Mouse (Mus musculus) liver, embryonic 14.5 days (tissue): ENCODE measurements around the gene Pde4d. TPM values are rescaled to one million over a fixed set of nuclear protein-coding genes. Genes with fewer than 3 reads are reported as not detected.

Experiments used
- ATAC-seq: fragments of 200-750 bp; cut with Nextera tagmentation; 2 replicates; pipeline ENCODE4 v1.8.0; 2017; ENCODE audit warnings: moderate number of reproducible peaks, mild to moderate bottlenecking, moderate library complexity; ENCODE audit not compliant: insufficient read depth
- DNase-seq, 3 experiments: peaks; one replicate each; pipeline ENCODE4 v3.0.0-alpha.2; 2012 to 2013; ENCODE audit warnings: low read depth in 3 of 3, low spot score in 3 of 3
- H3K27ac ChIP-seq: fragments of 300-500 bp; sonication (generic); 2 replicates; pipeline ENCODE4 v1.5.1; 2014; ENCODE audit warnings: moderate library complexity, mild to moderate bottlenecking, control low read depth, inconsistent platforms
- H3K27me3 ChIP-seq: fragments of 300-500 bp; sonication (generic); 2 replicates; pipeline ENCODE4 v1.6.1; 2014; ENCODE audit warnings: mild to moderate bottlenecking, low read length, moderate library complexity; ENCODE audit not compliant: control insufficient read depth, insufficient read depth
- H3K36me3 ChIP-seq: fragments of 300-500 bp; sonication (generic); replicated peaks from 2 replicates; pipeline ENCODE4 v1.6.1; 2014; ENCODE audit warnings: low read depth; ENCODE audit not compliant: control insufficient read depth, insufficient read depth
- H3K4me1 ChIP-seq, 2 experiments: fragments of 200-500 bp in 1 of 2; fragments of 300-500 bp in 1 of 2; sonication (generic) in 1 of 2; replicated peaks; 2 replicates each; pipeline ENCODE4 v1.6.1; 2012 to 2014; ENCODE audit warnings: antibody characterized with exemption in 1 of 2, inconsistent platforms in 1 of 2, low read length in 1 of 2; ENCODE audit not compliant: control insufficient read depth in 2 of 2, insufficient read depth in 2 of 2
- H3K4me2 ChIP-seq: fragments of 300-500 bp; sonication (generic); 2 replicates; pipeline ENCODE4 v1.6.1; 2014; ENCODE audit warnings: low read depth, mild to moderate bottlenecking, control low read depth, moderate library complexity
- H3K4me3 ChIP-seq, 2 experiments: fragments of 200-500 bp in 1 of 2; fragments of 300-500 bp in 1 of 2; sonication (generic) in 1 of 2; 2 replicates each; pipeline ENCODE4 v1.5.1; 2012 to 2014; ENCODE audit warnings: low read depth in 2 of 2, low read length in 2 of 2, mild to moderate bottlenecking in 2 of 2, control low read depth in 1 of 2, inconsistent platforms in 1 of 2, moderate library complexity in 1 of 2; ENCODE audit not compliant: insufficient read depth in 1 of 2
- H3K9ac ChIP-seq: fragments of 300-500 bp; sonication (generic); replicated peaks from 2 replicates; pipeline ENCODE4 v1.6.1; 2014; ENCODE audit warnings: mild to moderate bottlenecking, control low read depth, moderate library complexity
- H3K9me3 ChIP-seq: fragments of 300-500 bp; sonication (generic); 2 replicates; pipeline ENCODE4 v1.6.1; 2016; ENCODE audit warnings: low read length, mixed read lengths; ENCODE audit not compliant: control insufficient read depth
- CTCF ChIP-seq: IDR thresholded peaks from 2 replicates; pipeline ENCODE4 v1.5.1; 2016; ENCODE audit warnings: antibody characterized with exemption, low read depth, control low read depth
- EP300 ChIP-seq: IDR thresholded peaks from 2 replicates; pipeline ENCODE4 v1.6.1; 2016; ENCODE audit warnings: antibody characterized with exemption, low read depth
- WGBS: fragments of 180-500 bp; shearing (Covaris S2); extraction: QIAGEN DNeasy Blood & Tissue Kit; methylation state at CpG from one replicate; pipeline ENCODE4 v1.1.7; 2014; ENCODE audit not compliant: insufficient replicate concordance; 5-methylcytosine and 5-hydroxymethylcytosine counted together
- polyA plus RNA-seq, 2 experiments: library from polyadenylated mRNA; depleted of rRNA in 1 of 2; stranded (reverse) in 1 of 2; unstranded in 1 of 2; fragments of >200 nt; fragmentation: Nextera tagmentation in 1 of 2; extraction: Ambion mirVana in 1 of 2; gene quantifications; 2 replicates each; pipeline versions ENCODE4 v1.2.1 to v1.2.3; 2012 to 2014

Gene Pde4d
- polyA plus RNA-seq, 2 experiments: 4.9 to 8.6 TPM

DNA sequence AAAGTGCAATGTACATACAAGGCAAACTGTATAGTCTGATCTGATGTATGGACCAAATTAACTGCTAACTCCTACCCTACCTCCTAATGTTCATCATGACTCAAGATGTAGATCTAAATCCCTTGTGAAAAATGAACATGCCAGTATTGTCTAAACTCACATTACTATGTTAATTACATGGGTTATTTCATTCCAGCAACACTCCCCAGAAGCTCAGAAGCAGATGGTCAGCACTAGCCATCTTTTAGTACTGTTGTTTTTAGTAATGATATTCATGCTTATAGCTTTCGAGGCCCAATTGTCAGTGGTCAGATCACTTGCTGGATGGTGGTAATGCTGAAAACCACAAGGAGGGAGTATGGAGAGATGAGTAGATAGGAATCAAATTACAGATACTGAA lies 1127.0 kb downstream of the Pde4d start:
- 42% methylated on average over 1 of the region's 1 CpGs for WGBS
- H3K4me2 ChIP-seq: no peak overlapping the region
- TF ChIP-seq EP300: no peak
- no peak for TF ChIP-seq CTCF
- H3K27me3 ChIP-seq: no peaks in the 10 kb centered on the region
- ATAC-seq (no peak), DNase-seq (no peak)
- no peaks in the 10 kb centered on the region for H3K36me3 ChIP-seq
- H3K9ac ChIP-seq: no peak overlapping the region
- no peak overlapping the region for H3K4me3 ChIP-seq
- H3K27ac ChIP-seq: no peak overlapping the region
- H3K9me3 ChIP-seq: no peaks in the 10 kb centered on the region
- no peaks in the 10 kb centered on the region for H3K4me1 ChIP-seq

DNA sequence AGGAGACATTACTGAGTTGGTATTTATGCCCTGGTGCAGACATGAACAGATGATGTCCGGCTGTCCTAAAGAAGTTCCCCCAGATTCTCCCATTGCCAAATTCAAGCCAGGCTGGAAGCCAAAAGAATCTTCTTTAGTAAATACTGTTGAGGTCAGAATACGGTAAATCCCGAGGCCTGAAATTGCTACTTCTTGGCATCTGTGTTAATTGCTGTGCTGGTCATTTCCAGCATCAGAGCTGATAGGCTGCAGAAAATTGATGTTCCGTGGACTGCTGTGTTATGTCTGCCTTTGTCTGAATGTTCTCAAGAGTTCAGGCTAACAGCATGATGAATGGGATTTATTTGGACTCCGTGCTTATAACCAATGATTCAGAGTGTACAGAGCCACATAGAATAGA lies 1127.7 kb downstream of the Pde4d start:
- Histone ChIP-seq H3K9me3 (no peaks in the 10 kb centered on the region), H3K4me3 (no peak overlapping the region), H3K9ac (no peak overlapping the region), H3K4me1 (no peaks in the 10 kb centered on the region), H3K27me3 (no peaks in the 10 kb centered on the region), H3K36me3 (no peaks in the 10 kb centered on the region), H3K4me2 (no peak overlapping the region), H3K27ac (no peak overlapping the region)
- WGBS: 67% methylated on average over 5 of the region's 5 CpGs
- DNase-seq (no peak), ATAC-seq (no peak)
- TF ChIP-seq EP300 (no peak), CTCF (no peak)

DNA sequence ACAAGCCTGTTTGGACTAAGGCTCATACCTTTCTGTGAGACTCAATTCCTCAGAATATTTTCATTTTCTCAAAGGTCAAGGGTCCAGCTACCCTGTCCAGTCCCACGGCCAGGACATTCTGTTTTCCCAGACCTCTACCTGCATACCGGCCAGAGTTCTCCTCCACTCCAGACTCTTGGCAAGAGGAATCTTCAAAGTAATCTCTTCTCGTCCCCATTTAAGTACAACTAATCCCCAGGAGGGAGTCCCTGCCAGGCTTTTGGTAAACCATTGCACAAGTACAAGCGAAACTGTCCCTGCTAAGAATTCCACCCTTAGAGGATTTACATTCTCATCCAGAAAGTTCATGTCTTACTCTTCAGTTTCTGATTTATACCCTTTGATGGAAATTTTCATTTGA lies 1128.2 kb downstream of the Pde4d start:
- ATAC-seq: no peak
- H3K27me3 ChIP-seq: no peaks in the 10 kb centered on the region
- H3K4me1 ChIP-seq: no peaks in the 10 kb centered on the region
- H3K36me3 ChIP-seq: no peaks in the 10 kb centered on the region
- no peak overlapping the region for H3K4me2 ChIP-seq
- no peak overlapping the region for H3K27ac ChIP-seq
- WGBS: 62% methylated on average over 4 of the region's 4 CpGs
- TF ChIP-seq CTCF: no peak
- no peak overlapping the region for H3K9ac ChIP-seq
- H3K4me3 ChIP-seq: no peak overlapping the region
- H3K9me3 ChIP-seq: no peaks in the 10 kb centered on the region
- DNase-seq: no peak

DNA sequence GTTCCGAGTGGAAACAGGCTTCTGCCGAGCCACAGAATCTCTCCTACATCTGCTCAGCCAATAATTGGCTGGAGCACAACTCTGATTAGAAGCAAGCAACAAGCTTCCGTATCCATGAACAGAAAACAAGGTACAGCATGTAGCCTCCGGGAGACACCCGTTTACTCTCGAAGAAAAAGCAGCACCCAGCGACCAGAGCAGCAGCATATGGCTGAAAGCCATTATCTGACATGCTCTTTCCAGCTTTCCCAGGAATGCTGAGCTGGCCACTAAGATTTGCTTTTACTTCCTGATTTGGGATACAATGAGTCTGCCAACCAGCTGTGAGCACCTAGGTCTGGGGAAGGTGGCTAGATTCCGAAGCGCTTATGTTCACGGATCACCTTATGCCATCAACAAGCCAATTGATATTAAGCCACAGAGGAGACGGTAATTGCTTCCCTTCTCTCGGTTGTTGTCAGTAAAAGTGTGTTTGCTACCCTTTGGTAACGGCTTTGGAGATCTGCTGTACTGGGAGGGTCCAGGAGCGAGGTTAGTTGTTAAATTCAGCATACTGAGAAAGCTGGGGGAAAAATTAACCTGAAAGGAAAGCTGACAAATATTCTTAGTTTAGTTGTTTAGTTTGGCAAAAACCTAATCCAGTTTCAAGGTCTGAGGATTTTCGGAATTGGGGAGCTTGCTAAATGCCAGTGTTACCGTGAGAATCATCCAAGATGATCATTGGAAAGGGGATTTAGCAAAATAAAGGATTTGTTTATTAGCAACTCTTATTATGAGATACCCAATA lies 1131.7 kb downstream of the Pde4d start:
- H3K36me3 ChIP-seq: no peaks in the 10 kb centered on the region
- ATAC-seq: no peak
- H3K27me3 ChIP-seq: no peaks in the 10 kb centered on the region
- no peak overlapping the region for H3K4me3 ChIP-seq
- no peak for DNase-seq
- WGBS: 70% methylated on average over 16 of the region's 16 CpGs
- H3K4me2 ChIP-seq: no peak overlapping the region
- no peak overlapping the region for H3K9ac ChIP-seq
- H3K9me3 ChIP-seq: no peaks in the 10 kb centered on the region
- TF ChIP-seq EP300: no peak
- TF ChIP-seq CTCF: no peak
- H3K4me1 ChIP-seq: no peaks in the 10 kb centered on the region
- H3K27ac ChIP-seq: no peak overlapping the region

DNA sequence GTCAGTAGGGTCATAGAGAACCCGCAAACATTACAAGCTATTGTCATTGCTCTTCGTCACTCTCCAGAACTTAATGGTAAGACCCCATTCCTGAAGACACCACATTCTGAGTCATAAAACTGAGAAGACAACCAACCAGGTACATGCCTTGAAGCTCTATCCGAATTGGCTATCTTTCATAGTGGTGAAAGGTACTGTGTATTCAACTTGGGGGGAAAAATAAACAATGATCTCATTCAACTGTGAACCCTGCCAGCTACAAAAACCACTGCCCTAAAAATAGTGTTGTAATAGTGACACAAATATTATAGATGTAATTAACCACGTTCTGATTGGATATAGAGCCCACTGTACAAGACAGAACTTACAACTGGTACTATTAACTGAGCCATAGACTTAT lies 1140.3 kb downstream of the Pde4d start:
- WGBS: 58% methylated on average over 4 of the region's 4 CpGs
- Histone ChIP-seq H3K9me3 (no peaks in the 10 kb centered on the region), H3K36me3 (no peaks in the 10 kb centered on the region), H3K27ac (no peak overlapping the region), H3K4me2 (no peak overlapping the region), H3K4me1 (no peaks in the 10 kb centered on the region), H3K9ac (no peak overlapping the region), H3K4me3 (no peak overlapping the region), H3K27me3 (no peaks in the 10 kb centered on the region)
- ATAC-seq: no peak
- no peak for DNase-seq
- TF ChIP-seq EP300: no peak
- no peak for TF ChIP-seq CTCF
